Mouse (Mus musculus): ENCODE data around the gene Gpr34. TPM values are rescaled to one million over a fixed set of nuclear protein-coding genes. Genes with fewer than 3 reads are reported as not detected.

The Gpr34 gene
- polyA plus RNA-seq, 1 experiment from 2014 or later = 0.29 TPM

DNA sequence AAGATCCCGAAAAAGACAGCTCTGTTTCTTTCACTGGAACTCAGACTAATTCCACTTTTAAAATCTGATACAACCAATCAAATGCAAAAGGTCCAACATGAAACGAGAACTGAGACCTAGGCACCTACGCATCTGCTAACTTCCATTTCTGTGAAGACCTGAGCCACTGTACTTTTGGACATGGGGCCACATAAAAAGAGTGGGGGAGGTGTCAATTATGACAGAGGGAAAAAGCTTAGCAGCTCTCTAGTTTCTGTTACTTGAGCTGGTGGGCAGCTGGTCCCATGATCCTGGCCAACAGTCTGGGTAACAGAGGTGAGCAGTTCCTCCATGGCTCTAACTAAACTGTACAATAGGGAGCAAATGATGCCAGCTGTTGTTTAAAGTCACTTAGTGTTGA lies 41.1 kb downstream of the Gpr34 start:
- no peak for ATAC-seq (ENCODE audit: low read depth)
- WGBS (ENCODE audit: insufficient replicate concordance) = 70% methylated on average over 3 of the region's 3 CpGs
- Histone ChIP-seq H3K36me3 (no peaks in the 10 kb centered on the region), H3K9me3 (replicated peaks) (no peaks in the 10 kb centered on the region), H3K4me3 (replicated peaks) (no peak overlapping the region), H3K4me1 (replicated peaks) (peaks cover 3% of the 10 kb centered on the region; the same call in 1 of the 2 replicates), H3K27me3 (no peaks in the 10 kb centered on the region), H3K27ac (no peak overlapping the region), H3K9ac (no peak overlapping the region), H3K4me2 (no peak overlapping the region)
- DNase-seq = no peak

DNA sequence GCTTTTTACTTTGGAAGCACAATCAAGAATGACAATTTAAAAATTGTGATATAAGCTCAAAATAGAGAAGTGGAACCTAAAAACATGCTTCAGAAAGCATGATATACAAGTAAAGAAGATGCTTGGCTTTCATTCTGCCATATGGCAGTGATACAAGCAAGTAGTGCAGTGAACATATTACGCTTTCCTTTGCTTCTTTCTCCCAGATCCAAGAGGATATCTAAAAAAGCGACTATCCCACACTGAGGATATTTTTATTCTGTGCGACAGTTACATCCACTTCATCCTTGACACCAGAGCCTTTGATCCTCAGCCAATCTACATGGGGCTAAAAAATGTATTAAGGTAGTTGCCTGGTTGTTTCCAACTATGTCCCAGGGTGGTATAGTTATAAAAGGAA lies 49.9 kb downstream of the Gpr34 start:
- Histone ChIP-seq H3K4me3 (replicated peaks) (no peak overlapping the region), H3K27me3 (no peaks in the 10 kb centered on the region), H3K9me3 (replicated peaks) (no peaks in the 10 kb centered on the region), H3K27ac (no peak overlapping the region), H3K36me3 (no peaks in the 10 kb centered on the region), H3K4me1 (replicated peaks) (peaks cover 5% of the 10 kb centered on the region), H3K9ac (no peak overlapping the region), H3K4me2 (no peak overlapping the region)
- ATAC-seq (ENCODE audit: low read depth) (no peak), DNase-seq (no peak)
- whole genome bisulfite sequencing (ENCODE audit: insufficient replicate concordance) = 71% methylated on average over 3 of the region's 3 CpGs

DNA sequence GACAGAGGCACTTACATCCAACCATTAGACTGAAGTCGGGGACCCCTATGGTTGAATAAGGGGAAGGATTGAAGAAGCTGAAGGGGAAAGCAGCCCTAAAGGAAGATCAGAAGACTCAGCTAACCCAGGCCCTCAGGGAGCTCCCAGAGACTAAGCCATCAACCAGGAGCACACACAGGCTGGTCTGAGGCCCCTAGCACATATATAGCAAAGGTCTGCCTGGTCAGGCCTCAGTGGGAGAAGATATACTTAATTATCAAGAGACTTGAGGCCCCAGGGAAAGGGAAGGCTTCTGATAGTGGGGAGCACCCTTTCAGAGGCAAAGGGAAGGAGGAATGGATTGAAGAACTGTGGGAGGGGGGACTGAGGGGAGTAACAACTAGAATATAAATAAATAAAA lies 54.7 kb downstream of the Gpr34 start:
- Histone ChIP-seq H3K4me2 (no peak overlapping the region), H3K36me3 (no peaks in the 10 kb centered on the region), H3K9ac (no peak overlapping the region), H3K9me3 (replicated peaks) (no peaks in the 10 kb centered on the region), H3K27ac (no peak overlapping the region), H3K4me1 (replicated peaks) (peaks cover 5% of the 10 kb centered on the region), H3K4me3 (replicated peaks) (no peak overlapping the region), H3K27me3 (no peaks in the 10 kb centered on the region)
- peak; percentile 72 for ATAC-seq (ENCODE audit: low read depth)
- 65% methylated on average over 1 of the region's 1 CpGs for WGBS (ENCODE audit: insufficient replicate concordance)
- peak; percentile 2 for DNase-seq

DNA sequence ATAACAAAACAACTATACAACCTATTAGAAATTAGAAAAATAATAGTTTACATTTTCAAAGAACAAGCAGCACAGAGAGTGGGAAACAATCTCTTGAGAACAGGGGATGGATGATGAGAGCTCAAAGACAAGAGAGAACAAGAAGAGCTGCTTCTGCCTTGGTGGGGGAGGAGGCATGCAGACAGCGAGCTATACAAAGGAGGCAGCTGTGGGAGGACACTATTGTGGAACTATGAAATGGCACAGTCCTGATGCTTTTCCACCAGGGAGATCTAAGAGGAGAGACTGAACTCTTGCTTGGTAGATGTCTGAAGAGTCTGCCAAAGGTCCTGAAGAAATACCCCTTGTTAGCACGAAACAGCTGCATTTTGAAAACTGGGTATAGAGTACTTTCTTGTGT lies 56.5 kb downstream of the Gpr34 start:
- no peak for ATAC-seq (ENCODE audit: low read depth)
- Histone ChIP-seq H3K27ac (no peak overlapping the region), H3K4me3 (replicated peaks) (no peak overlapping the region), H3K9me3 (replicated peaks) (no peaks in the 10 kb centered on the region), H3K36me3 (no peaks in the 10 kb centered on the region), H3K4me1 (replicated peaks) (peaks cover 5% of the 10 kb centered on the region), H3K27me3 (no peaks in the 10 kb centered on the region), H3K9ac (no peak overlapping the region), H3K4me2 (no peak overlapping the region)
- no peak for DNase-seq
- WGBS (ENCODE audit: insufficient replicate concordance) = 70% methylated on average over 2 of the region's 2 CpGs

Small RNAs within 50 kb of the gene (microRNA-seq; reads per million reads assigned to microRNA genes)
- not detected for gene Gm25246

Other genes with a start within 250 kb of the Gpr34 start
- gene Nyx, start 166.0 kb upstream of the Gpr34 start, polyA plus RNA-seq (2015; fragmentation: Nextera tagmentation; extraction: Ambion mirVana) = 0.02 TPM in 1 of 2 replicates, not detected in the other
- not detected in 2 replicates for gene Gpr82, start 29.3 kb downstream of the Gpr34 start, polyA plus RNA-seq (2015; fragmentation: Nextera tagmentation; extraction: Ambion mirVana)
- 0.99 and 1.3 TPM in 2 replicates for gene Cask, start 219.3 kb downstream of the Gpr34 start, polyA plus RNA-seq (2015; fragmentation: Nextera tagmentation; extraction: Ambion mirVana)